Mouse (Mus musculus): ENCODE data around the gene Cyp8b1. TPM values are rescaled to one million over a fixed set of nuclear protein-coding genes. Genes with fewer than 3 reads are reported as not detected.
A peak's percentile ranks its signal among the peaks of the same experiment; 100 is the strongest.

The Cyp8b1 gene
- polyA plus RNA-seq, 2 experiments, result not detected

- Histone ChIP-seq H3K27ac (replicated peaks; ENCODE audit: low read depth, low read length) (peak within 1 kb of the TSS; percentile 82), H3K9me3 (ENCODE audit: control insufficient read depth, low read length) (no peaks in the 10 kb centered on the region), H3K9ac (ENCODE audit: low read depth, low read length, severe bottlenecking) (peak within 1 kb of the TSS; percentile 52), H3K4me1 (ENCODE audit: control insufficient read depth, insufficient read depth, low read length) (peaks cover 19% of the 10 kb centered on the region), H3K36me3 (ENCODE audit: control insufficient read depth, insufficient read depth, low read length) (no peaks in the 10 kb centered on the region), H3K4me3 (replicated peaks; ENCODE audit: low read length) (peak within 1 kb of the TSS; percentile 42), H3K4me2 (replicated peaks; ENCODE audit: low read depth, low read length, severe bottlenecking) (peak within 1 kb of the TSS; percentile 62), H3K27me3 (ENCODE audit: control insufficient read depth, insufficient read depth, low read length) (no peaks in the 10 kb centered on the region)
- peak; percentile 92 for ATAC-seq (ENCODE audit: low FRiP score, low read depth)
- no peak for TF ChIP-seq POLR2A (IDR thresholded peaks at IDR 0.05; ENCODE audit: borderline replicate concordance, extremely low read depth, insufficient read depth, insufficient read length)
- 2% methylated on average over 14 of the region's 14 CpGs for WGBS
- DNase-seq (ENCODE audit: low spot score), result peak; percentile 79
Observed at GRCm38 (mm10) chr9:121950418-121951113, 34.5 kb upstream of the Cyp8b1 start, which contains the start of gene Fam198a. TSS of gene Fam198a (plus strand) at chr9:121950988.

DNA sequence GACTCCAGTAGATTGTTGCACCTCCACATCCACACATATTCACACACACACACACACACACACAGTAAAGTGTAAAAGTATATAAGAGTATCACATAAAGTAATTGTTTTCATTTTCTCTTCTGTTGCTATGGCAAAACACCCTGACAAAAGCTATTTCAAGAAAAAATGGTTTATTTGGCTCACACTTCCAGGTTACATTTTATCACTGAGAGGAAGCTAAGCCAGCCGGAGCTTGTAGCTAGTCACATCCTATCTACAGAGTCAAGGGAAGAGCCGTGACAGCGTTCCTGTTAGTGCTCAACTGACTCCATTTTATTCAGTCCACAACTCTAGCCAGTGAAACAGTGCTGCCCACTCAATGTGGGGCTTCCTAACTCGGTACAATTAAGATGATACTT lies 32.3 kb upstream of the Cyp8b1 start:
- Histone ChIP-seq H3K36me3 (ENCODE audit: control insufficient read depth, insufficient read depth, low read length) (no peaks in the 10 kb centered on the region), H3K27ac (replicated peaks; ENCODE audit: low read depth, low read length) (0 out of 2 replicates have a peak overlapping the region, but pooled peaks have one; percentile 13), H3K9ac (ENCODE audit: low read depth, low read length, severe bottlenecking) (no peak overlapping the region), H3K9me3 (ENCODE audit: control insufficient read depth, low read length) (no peaks in the 10 kb centered on the region), H3K27me3 (ENCODE audit: control insufficient read depth, insufficient read depth, low read length) (no peaks in the 10 kb centered on the region), H3K4me3 (replicated peaks; ENCODE audit: low read length) (no peak overlapping the region), H3K4me1 (ENCODE audit: control insufficient read depth, insufficient read depth, low read length) (peaks cover 14% of the 10 kb centered on the region), H3K4me2 (replicated peaks; ENCODE audit: low read depth, low read length, severe bottlenecking) (no peak overlapping the region)
- WGBS, result 81% methylated on average over 4 of the region's 4 CpGs
- no peak for DNase-seq (ENCODE audit: low spot score)
- no peak for TF ChIP-seq POLR2A (IDR thresholded peaks at IDR 0.05; ENCODE audit: borderline replicate concordance, extremely low read depth, insufficient read depth, insufficient read length)
- no peak for ATAC-seq (ENCODE audit: low FRiP score, low read depth)

GRCm38 (mm10) chr9:121947784-121948183 lies 31.7 kb upstream of the Cyp8b1 start:
- no peak for TF ChIP-seq POLR2A (IDR thresholded peaks at IDR 0.05; ENCODE audit: borderline replicate concordance, extremely low read depth, insufficient read depth, insufficient read length)
- ATAC-seq (ENCODE audit: low FRiP score, low read depth), result no peak
- H3K27me3 ChIP-seq (ENCODE audit: control insufficient read depth, insufficient read depth, low read length), result no peaks in the 10 kb centered on the region
- no peak overlapping the region for H3K9ac ChIP-seq (ENCODE audit: low read depth, low read length, severe bottlenecking)
- no peak overlapping the region for H3K27ac ChIP-seq (replicated peaks; ENCODE audit: low read depth, low read length)
- H3K9me3 ChIP-seq (ENCODE audit: control insufficient read depth, low read length), result no peaks in the 10 kb centered on the region
- DNase-seq (ENCODE audit: low spot score), result peak; percentile 75
- H3K4me1 ChIP-seq (ENCODE audit: control insufficient read depth, insufficient read depth, low read length), result peaks cover 14% of the 10 kb centered on the region
- H3K36me3 ChIP-seq (ENCODE audit: control insufficient read depth, insufficient read depth, low read length), result no peaks in the 10 kb centered on the region
- 6% methylated on average over 4 of the region's 4 CpGs for WGBS
- H3K4me2 ChIP-seq (replicated peaks; ENCODE audit: low read depth, low read length, severe bottlenecking), result no peak overlapping the region
- no peak overlapping the region for H3K4me3 ChIP-seq (replicated peaks; ENCODE audit: low read length)

GRCm38 (mm10) chr9:121943628-121944027 lies 27.5 kb upstream of the Cyp8b1 start:
- DNase-seq (ENCODE audit: low spot score), result no peak
- H3K4me3 ChIP-seq (replicated peaks; ENCODE audit: low read length), result no peak overlapping the region
- H3K9ac ChIP-seq (ENCODE audit: low read depth, low read length, severe bottlenecking), result no peak overlapping the region
- H3K27ac ChIP-seq (replicated peaks; ENCODE audit: low read depth, low read length), result no peak overlapping the region
- 69% methylated on average over 3 of the region's 3 CpGs for WGBS
- TF ChIP-seq POLR2A (IDR thresholded peaks at IDR 0.05; ENCODE audit: borderline replicate concordance, extremely low read depth, insufficient read depth, insufficient read length), result no peak
- no peaks in the 10 kb centered on the region for H3K36me3 ChIP-seq (ENCODE audit: control insufficient read depth, insufficient read depth, low read length)
- H3K9me3 ChIP-seq (ENCODE audit: control insufficient read depth, low read length), result no peaks in the 10 kb centered on the region
- no peaks in the 10 kb centered on the region for H3K4me1 ChIP-seq (ENCODE audit: control insufficient read depth, insufficient read depth, low read length)
- no peak overlapping the region for H3K4me2 ChIP-seq (replicated peaks; ENCODE audit: low read depth, low read length, severe bottlenecking)
- ATAC-seq (ENCODE audit: low FRiP score, low read depth), result no peak
- H3K27me3 ChIP-seq (ENCODE audit: control insufficient read depth, insufficient read depth, low read length), result no peaks in the 10 kb centered on the region

DNA sequence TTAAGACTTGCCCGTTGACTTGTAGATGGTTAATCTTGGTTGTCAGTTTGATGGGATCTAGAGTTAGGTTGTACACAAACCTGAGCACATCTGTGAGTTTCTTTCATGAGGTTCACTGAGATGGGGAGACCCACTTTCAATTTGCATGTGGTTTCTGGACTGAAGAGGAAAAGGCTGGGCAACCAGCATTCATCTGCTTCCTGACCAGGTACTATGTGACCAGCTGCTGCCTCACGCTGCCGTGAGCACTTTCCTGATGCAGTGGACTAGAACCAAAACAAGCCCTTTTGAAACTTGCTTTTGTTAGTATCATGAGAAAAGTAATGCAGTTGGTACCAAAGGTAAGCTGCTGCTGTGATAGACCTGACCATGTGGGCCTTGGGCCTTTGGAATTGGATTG lies 26.9 kb upstream of the Cyp8b1 start:
- no peak for TF ChIP-seq POLR2A (IDR thresholded peaks at IDR 0.05; ENCODE audit: borderline replicate concordance, extremely low read depth, insufficient read depth, insufficient read length)
- Histone ChIP-seq H3K36me3 (ENCODE audit: control insufficient read depth, insufficient read depth, low read length) (no peaks in the 10 kb centered on the region), H3K9ac (ENCODE audit: low read depth, low read length, severe bottlenecking) (no peak overlapping the region), H3K27ac (replicated peaks; ENCODE audit: low read depth, low read length) (no peak overlapping the region), H3K27me3 (ENCODE audit: control insufficient read depth, insufficient read depth, low read length) (no peaks in the 10 kb centered on the region), H3K4me2 (replicated peaks; ENCODE audit: low read depth, low read length, severe bottlenecking) (no peak overlapping the region), H3K4me3 (replicated peaks; ENCODE audit: low read length) (no peak overlapping the region), H3K4me1 (ENCODE audit: control insufficient read depth, insufficient read depth, low read length) (no peaks in the 10 kb centered on the region), H3K9me3 (ENCODE audit: control insufficient read depth, low read length) (no peaks in the 10 kb centered on the region)
- ATAC-seq (ENCODE audit: low FRiP score, low read depth) (no peak), DNase-seq (ENCODE audit: low spot score) (no peak)
- WGBS, result 83% methylated on average over 3 of the region's 3 CpGs

All from limb, embryonic 14.5 days (tissue).